Mouse (Mus musculus): Measurements from ENCODE around the gene Rps5. TPM values are rescaled to one million over a fixed set of nuclear protein-coding genes. Genes with fewer than 3 reads are reported as not detected.
"Not testable (repeated sequence)": the region's sequence is repeated elsewhere in the genome, so short reads cannot be mapped to it uniquely, and the experiment has no call there.

Rps5 gene
- polyA plus RNA-seq, 1 experiment from 2014 or later, result 910 TPM

DNA sequence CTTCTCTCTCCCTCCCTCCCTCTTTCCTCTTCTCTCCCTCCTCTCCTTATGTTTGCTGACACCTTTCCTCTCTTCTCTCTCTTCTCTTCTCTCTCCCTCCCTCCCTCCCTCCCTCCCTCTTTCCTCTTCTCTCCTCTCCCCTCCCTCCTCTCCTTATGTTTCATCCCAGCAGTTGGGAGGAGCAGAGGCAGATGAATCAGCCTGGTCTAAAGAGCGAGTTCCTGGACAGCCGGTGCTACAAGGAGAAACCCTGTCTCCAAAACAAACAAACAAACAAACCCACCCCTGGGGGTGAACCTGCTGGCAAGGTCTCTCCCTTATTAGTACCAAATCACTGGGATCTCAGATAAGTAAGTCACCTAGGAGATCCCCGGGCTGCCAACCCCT lies 779 bp upstream of the Rps5 start:
- H3K4me1 ChIP-seq (ENCODE audit: control insufficient read depth, insufficient read depth, low read length), result peaks cover 8% of the 10 kb centered on the region
- no peak for DNase-seq (ENCODE audit: low spot score)

DNA sequence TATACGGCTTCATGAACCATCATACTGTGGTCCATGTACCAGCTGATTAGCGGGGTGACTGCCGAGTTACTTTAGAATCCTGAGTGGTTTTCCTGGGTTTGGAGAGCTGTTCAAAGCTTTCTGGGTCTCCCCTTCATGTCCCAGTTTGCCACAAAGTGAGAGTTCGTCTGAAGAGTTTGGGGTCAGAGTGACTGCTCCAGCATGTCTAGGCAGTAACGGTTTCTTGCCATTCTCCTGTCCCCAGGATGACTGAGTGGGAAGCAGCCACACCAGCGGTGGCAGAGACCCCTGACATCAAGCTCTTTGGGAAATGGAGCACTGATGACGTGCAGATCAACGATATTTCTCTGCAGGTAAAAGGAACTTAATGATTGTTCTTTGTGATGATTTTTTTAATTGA lies 639 bp downstream of the Rps5 start:
- Histone ChIP-seq H3K27me3 (ENCODE audit: control insufficient read depth, insufficient read depth, low read length) (peaks cover 11% of the 10 kb centered on the region), H3K9me3 (ENCODE audit: control insufficient read depth, low read length) (no peaks in the 10 kb centered on the region), H3K4me3 (ENCODE audit: low read depth, low read length) (peak overlapping the region; percentile 57), H3K27ac (ENCODE audit: low read depth, low read length) (no peak overlapping the region), H3K36me3 (ENCODE audit: control insufficient read depth, insufficient read depth, low read length) (peaks cover 24% of the 10 kb centered on the region), H3K4me1 (ENCODE audit: control insufficient read depth, insufficient read depth, low read length) (peaks cover 8% of the 10 kb centered on the region), H3K9ac (ENCODE audit: low read length) (peak overlapping the region; percentile 56), H3K4me2 (ENCODE audit: low read depth) (peak overlapping the region; percentile 78)
- WGBS, result 4% methylated on average over 8 of the region's 8 CpGs
- ATAC-seq (ENCODE audit: insufficient read depth, low FRiP score, low TSS enrichment) (no peak), DNase-seq (ENCODE audit: low spot score) (no peak)

More for the DNA sequence above, 779 bp upstream of the Rps5 start:
- Histone ChIP-seq H3K9me3 (ENCODE audit: control insufficient read depth, low read length) (no peaks in the 10 kb centered on the region), H3K27ac (ENCODE audit: low read depth, low read length) (peak overlapping the region; percentile 88), H3K4me2 (ENCODE audit: low read depth) (peak overlapping the region; percentile 90), H3K4me3 (ENCODE audit: low read depth, low read length) (peak overlapping the region; percentile 57), H3K27me3 (ENCODE audit: control insufficient read depth, insufficient read depth, low read length) (no peaks in the 10 kb centered on the region), H3K9ac (ENCODE audit: low read length) (peak overlapping the region; percentile 77), H3K36me3 (ENCODE audit: control insufficient read depth, insufficient read depth, low read length) (peaks cover 20% of the 10 kb centered on the region)
- 0% methylated on average over 3 of the region's 3 CpGs for WGBS
- no peak for ATAC-seq (ENCODE audit: insufficient read depth, low FRiP score, low TSS enrichment)

DNA sequence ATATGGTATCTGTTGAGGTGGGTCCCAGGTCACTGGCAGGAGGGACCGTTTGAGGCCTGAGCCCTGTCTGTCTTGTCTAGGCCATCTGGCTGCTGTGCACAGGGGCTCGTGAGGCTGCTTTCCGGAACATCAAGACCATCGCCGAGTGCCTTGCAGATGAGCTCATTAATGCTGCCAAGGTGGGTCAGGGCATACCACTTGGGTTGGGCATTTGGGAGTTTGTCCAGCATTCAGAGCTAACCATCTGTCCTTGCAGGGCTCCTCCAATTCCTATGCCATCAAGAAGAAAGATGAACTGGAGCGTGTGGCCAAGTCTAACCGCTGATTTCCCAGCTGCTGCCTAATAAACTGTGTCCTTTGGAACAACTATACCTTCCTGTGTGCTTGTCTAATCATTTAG lies 4.2 kb downstream of the Rps5 start:
- no peak overlapping the region for H3K27ac ChIP-seq (ENCODE audit: low read depth, low read length)
- ATAC-seq (ENCODE audit: insufficient read depth, low FRiP score, low TSS enrichment), result no peak
- 87% methylated on average over 7 of the region's 7 CpGs for WGBS
- H3K9me3 ChIP-seq (ENCODE audit: control insufficient read depth, low read length), result no peaks in the 10 kb centered on the region
- no peak overlapping the region for H3K4me3 ChIP-seq (ENCODE audit: low read depth, low read length)
- H3K27me3 ChIP-seq (ENCODE audit: control insufficient read depth, insufficient read depth, low read length), result peaks cover 21% of the 10 kb centered on the region
- no peak overlapping the region for H3K4me2 ChIP-seq (ENCODE audit: low read depth)
- peaks cover 24% of the 10 kb centered on the region for H3K36me3 ChIP-seq (ENCODE audit: control insufficient read depth, insufficient read depth, low read length)
- H3K9ac ChIP-seq (ENCODE audit: low read length), result no peak overlapping the region
- DNase-seq (ENCODE audit: low spot score), result no peak
- H3K4me1 ChIP-seq (ENCODE audit: control insufficient read depth, insufficient read depth, low read length), result peaks cover 8% of the 10 kb centered on the region

DNA sequence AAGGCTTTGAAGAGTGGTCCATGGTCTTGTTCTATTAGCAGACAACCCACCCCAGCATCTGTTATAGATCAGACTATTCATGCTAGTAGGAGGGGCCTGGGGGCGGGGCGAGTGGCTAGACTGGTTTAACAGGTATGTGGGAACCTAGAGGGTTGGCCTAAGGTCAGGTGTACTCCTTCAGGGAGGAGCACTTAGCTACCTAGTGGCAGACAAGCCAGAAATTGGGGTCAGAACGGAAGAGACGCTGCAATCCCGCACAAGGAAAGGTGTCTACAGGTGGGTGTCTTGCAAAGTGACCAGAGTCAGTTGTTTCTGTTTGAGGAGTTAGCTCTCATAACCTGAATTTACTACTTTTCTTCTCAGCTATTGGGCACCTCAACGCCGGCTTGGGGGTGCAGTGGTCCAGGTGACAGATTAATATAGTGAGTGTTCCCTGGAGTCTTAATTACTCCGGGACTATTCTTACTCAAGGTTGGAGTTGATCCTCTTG lies 5.1 kb downstream of the Rps5 start, which contains the start of gene Rnf225:
Rnf225 (plus strand) TSS at position 226 of the 490 bp plus-strand sequence.
- Histone ChIP-seq H3K4me3 (ENCODE audit: low read depth, low read length) (peak within 1 kb of the TSS; percentile 18; the same call in 1 of the 2 replicates), H3K9me3 (ENCODE audit: control insufficient read depth, low read length) (no peaks in the 10 kb centered on the region), H3K27me3 (ENCODE audit: control insufficient read depth, insufficient read depth, low read length) (peaks cover 21% of the 10 kb centered on the region), H3K36me3 (ENCODE audit: control insufficient read depth, insufficient read depth, low read length) (peaks cover 24% of the 10 kb centered on the region), H3K4me1 (ENCODE audit: control insufficient read depth, insufficient read depth, low read length) (peaks cover 8% of the 10 kb centered on the region), H3K4me2 (ENCODE audit: low read depth) (peak within 1 kb of the TSS; percentile 43), H3K9ac (ENCODE audit: low read length) (peak within 1 kb of the TSS; percentile 22; the same call in 1 of the 2 replicates), H3K27ac (ENCODE audit: low read depth, low read length) (no peak within 1 kb of the TSS)
- peak; percentile 36 for DNase-seq (ENCODE audit: low spot score)
- 26% methylated on average over 8 of the region's 8 CpGs for WGBS
- no peak for ATAC-seq (ENCODE audit: insufficient read depth, low FRiP score, low TSS enrichment)

DNA sequence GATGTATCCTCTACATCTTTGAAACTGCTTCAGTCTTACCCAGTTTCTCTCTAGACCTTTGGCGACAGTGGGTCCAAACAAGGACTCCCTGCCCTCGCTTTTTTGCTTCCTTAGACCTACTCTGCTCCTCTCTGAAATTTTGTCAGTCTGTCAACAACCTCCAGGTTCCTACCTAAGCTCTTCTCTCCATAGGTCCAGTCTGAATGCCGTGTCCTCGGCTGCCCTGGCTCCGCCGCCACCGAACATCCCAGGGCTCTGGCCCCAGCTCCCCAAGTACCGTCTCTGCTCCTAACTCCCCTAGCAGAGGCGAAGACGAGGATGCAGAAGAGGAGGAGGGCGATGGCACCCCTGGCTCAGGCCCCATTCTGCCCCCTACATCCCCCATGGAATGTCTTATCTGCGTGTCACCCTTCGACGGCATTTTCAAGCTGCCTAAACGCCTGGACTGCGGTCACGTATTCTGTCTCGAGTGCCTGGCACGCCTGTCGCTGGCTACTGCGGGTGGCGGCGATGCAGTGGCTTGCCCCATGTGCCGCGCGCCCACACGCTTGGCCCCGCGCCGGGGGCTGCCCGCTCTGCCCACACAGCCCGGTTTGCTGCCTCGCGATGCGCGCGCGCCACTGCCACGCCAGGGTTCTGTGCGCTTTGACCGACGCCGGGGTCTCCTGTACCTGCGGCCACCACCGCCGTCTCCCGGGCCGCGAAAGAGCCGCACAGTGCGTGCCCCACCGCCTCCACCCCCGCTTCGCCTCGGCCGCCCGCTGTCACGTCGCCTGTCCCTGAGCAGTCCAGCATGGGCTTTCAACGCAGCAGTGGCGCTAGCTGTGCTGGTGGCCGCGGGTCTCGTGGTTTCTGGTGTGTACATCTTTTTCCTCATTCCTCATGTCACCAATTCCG lies 5.9 kb downstream of the Rps5 start:
- H3K9ac ChIP-seq (ENCODE audit: low read length), result peak overlapping the region; percentile 22; the same call in 1 of the 2 replicates
- whole genome bisulfite sequencing, result 3% methylated on average over 65 of the region's 65 CpGs
- H3K36me3 ChIP-seq (ENCODE audit: control insufficient read depth, insufficient read depth, low read length), result peaks cover 24% of the 10 kb centered on the region
- H3K9me3 ChIP-seq (ENCODE audit: control insufficient read depth, low read length), result no peaks in the 10 kb centered on the region
- H3K4me2 ChIP-seq (ENCODE audit: low read depth), result peak overlapping the region; percentile 43
- H3K4me1 ChIP-seq (ENCODE audit: control insufficient read depth, insufficient read depth, low read length), result peaks cover 6% of the 10 kb centered on the region
- H3K27ac ChIP-seq (ENCODE audit: low read depth, low read length), result no peak overlapping the region
- DNase-seq (ENCODE audit: low spot score) (peak; percentile 28), ATAC-seq (ENCODE audit: insufficient read depth, low FRiP score, low TSS enrichment) (peak; percentile 38; the same call in 1 of the 2 replicates)
- H3K27me3 ChIP-seq (ENCODE audit: control insufficient read depth, insufficient read depth, low read length), result peaks cover 21% of the 10 kb centered on the region
- peak overlapping the region; percentile 18; the same call in 1 of the 2 replicates for H3K4me3 ChIP-seq (ENCODE audit: low read depth, low read length)

DNA sequence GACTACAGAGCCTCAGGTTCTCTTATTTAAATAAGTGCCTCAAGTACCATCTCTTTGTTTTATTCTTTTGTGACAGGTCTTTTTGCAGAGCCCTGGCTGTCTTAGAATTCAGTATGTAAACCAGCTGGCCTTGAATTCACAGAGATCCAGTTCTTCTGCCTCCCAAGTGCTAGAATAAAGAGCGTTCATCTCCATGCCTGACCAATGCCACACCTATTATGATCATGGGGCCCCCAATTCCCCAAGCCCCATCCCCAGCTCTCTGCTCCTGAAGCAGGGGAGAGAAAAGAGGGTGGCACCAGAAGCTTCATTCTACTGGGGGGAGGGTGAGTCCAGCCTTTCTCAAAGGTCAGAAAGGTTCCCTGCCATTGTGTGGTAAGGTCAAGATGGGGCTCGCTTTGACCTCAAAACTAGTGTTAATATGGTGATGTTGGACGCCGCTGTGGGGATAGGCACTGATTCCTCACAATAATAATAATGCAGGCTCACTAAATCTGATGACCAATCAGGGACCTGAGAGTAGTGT lies 11.6 kb downstream of the Rps5 start:
- no peak for DNase-seq (ENCODE audit: low spot score)
- Histone ChIP-seq H3K9me3 (ENCODE audit: control insufficient read depth, low read length) (no peaks in the 10 kb centered on the region), H3K4me2 (ENCODE audit: low read depth) (no peak overlapping the region), H3K27ac (ENCODE audit: low read depth, low read length) (no peak overlapping the region), H3K4me3 (ENCODE audit: low read depth, low read length) (no peak overlapping the region), H3K4me1 (ENCODE audit: control insufficient read depth, insufficient read depth, low read length) (no peaks in the 10 kb centered on the region), H3K27me3 (ENCODE audit: control insufficient read depth, insufficient read depth, low read length) (0 out of 2 replicates have a peak, but pooled peaks cover 2% of the 10 kb centered on the region), H3K36me3 (ENCODE audit: control insufficient read depth, insufficient read depth, low read length) (no peaks in the 10 kb centered on the region), H3K9ac (ENCODE audit: low read length) (no peak overlapping the region)
- no peak for ATAC-seq (ENCODE audit: insufficient read depth, low FRiP score, low TSS enrichment)
- 62% methylated on average over 4 of the region's 4 CpGs for WGBS

DNA sequence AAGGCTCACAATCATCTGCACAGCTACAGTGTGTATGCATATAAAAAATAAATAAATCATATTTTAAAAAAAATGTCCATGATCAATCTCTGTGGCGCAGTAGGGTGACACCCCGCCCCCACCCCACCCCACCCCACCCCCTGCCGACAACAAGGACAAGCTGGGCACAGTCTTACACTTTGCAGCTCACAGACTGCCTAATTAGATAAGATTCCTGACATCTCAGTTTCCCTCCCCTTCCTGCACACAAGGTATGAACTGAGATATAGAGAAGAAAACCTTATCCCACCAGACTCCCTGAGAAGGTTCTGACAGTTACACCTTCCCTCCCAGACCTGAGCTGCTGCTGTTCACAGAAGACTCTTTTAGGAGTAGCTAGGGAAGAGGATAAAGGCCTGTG lies 12.7 kb downstream of the Rps5 start:
- Histone ChIP-seq H3K4me2 (ENCODE audit: low read depth) (no peak overlapping the region), H3K4me3 (ENCODE audit: low read depth, low read length) (no peak overlapping the region), H3K27me3 (ENCODE audit: control insufficient read depth, insufficient read depth, low read length) (no peaks in the 10 kb centered on the region), H3K4me1 (ENCODE audit: control insufficient read depth, insufficient read depth, low read length) (no peaks in the 10 kb centered on the region), H3K9ac (ENCODE audit: low read length) (no peak overlapping the region), H3K27ac (ENCODE audit: low read depth, low read length) (no peak overlapping the region), H3K36me3 (ENCODE audit: control insufficient read depth, insufficient read depth, low read length) (no peaks in the 10 kb centered on the region), H3K9me3 (ENCODE audit: control insufficient read depth, low read length) (no peaks in the 10 kb centered on the region)
- WGBS, result 80% methylated on average over 3 of the region's 3 CpGs
- ATAC-seq (ENCODE audit: insufficient read depth, low FRiP score, low TSS enrichment), result no peak
- DNase-seq (ENCODE audit: low spot score), result no peak

DNA sequence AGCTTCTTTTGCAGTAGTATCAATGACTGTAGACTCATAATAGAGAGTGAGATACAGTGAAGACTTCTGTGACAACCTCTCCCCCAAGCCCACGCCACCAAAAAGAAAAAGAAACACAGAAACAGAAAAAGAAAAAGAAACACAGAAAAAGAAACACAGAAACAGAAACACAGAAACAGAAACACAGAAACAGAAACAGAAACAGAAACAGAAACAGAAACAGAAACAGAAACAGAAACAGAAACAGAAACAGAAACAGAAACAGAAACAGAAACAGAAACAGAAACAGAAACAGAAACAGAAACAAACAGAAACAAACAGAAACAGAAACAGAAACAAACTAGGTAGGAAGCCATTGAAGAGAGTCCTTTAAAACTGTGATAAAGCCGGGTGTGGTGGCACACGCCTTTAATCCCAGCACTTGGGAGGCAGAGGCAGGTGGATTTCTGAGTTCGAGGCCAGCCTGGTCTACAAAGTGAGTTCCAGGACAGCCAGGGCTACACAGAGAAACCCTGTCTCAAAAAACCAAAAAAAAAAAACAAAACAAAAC lies 15.2 kb downstream of the Rps5 start:
- not testable (repeated sequence) for H3K9me3 ChIP-seq (ENCODE audit: control insufficient read depth, low read length); H3K27me3 ChIP-seq (ENCODE audit: control insufficient read depth, insufficient read depth, low read length); H3K9ac ChIP-seq (ENCODE audit: low read length); H3K27ac ChIP-seq (ENCODE audit: low read depth, low read length); H3K36me3 ChIP-seq (ENCODE audit: control insufficient read depth, insufficient read depth, low read length); H3K4me3 ChIP-seq (ENCODE audit: low read depth, low read length); DNase-seq (ENCODE audit: low spot score); H3K4me2 ChIP-seq (ENCODE audit: low read depth); ATAC-seq (ENCODE audit: insufficient read depth, low FRiP score, low TSS enrichment); H3K4me1 ChIP-seq (ENCODE audit: control insufficient read depth, insufficient read depth, low read length)
- WGBS, result 92% methylated on average over 4 of the region's 4 CpGs
